Mouse (Mus musculus) spleen, postnatal 4 days (tissue): ENCODE measurements at regions not wholly inside any gene's neighbourhood (a gene's known extent, or its start where the extent isn't known, plus 50 kb on each side); places are given as distances from the start of the nearest gene placed in this dataset.

Experiments
- DNase-seq, 2 experiments: peaks; one replicate each; pipeline ENCODE4 v3.0.0; 2022; ENCODE audit warnings: low spot score in 2 of 2

- DNase-seq = no peak
Measured at GRCm38 (mm10) chr3:19368998-19369397, 259.5 kb downstream of the 1700064H15Rik start.

- no peak for DNase-seq
Measured at GRCm38 (mm10) chr3:19367761-19368160, 260.7 kb downstream of the 1700064H15Rik start.
